Mouse (Mus musculus): ENCODE measurements around the gene Psmd6. TPM values are rescaled to one million over a fixed set of nuclear protein-coding genes. Genes with fewer than 3 reads are reported as not detected.

The Psmd6 gene
- polyA plus RNA-seq, 1 experiment from 2014 or later, result 165 TPM

- WGBS, result 84% methylated on average over 4 of the region's 4 CpGs
- H3K4me2 ChIP-seq, result no peak overlapping the region
- H3K9ac ChIP-seq, result no peak overlapping the region
- no peak overlapping the region for H3K27ac ChIP-seq (replicated peaks)
- no peak for ATAC-seq (ENCODE audit: extremely low read depth, insufficient number of reproducible peaks, low FRiP score, low TSS enrichment)
- H3K9me3 ChIP-seq, result no peaks in the 10 kb centered on the region
- peaks cover 35% of the 10 kb centered on the region for H3K36me3 ChIP-seq
- no peaks in the 10 kb centered on the region; the same call in 1 of the 2 replicates for H3K27me3 ChIP-seq (replicated peaks)
- peaks cover 23% of the 10 kb centered on the region for H3K4me1 ChIP-seq
- H3K4me3 ChIP-seq, result no peak overlapping the region
Measured at GRCm38 (mm10) chr14:14086711-14087263, 34.0 kb downstream of the Psmd6 start.

- Histone ChIP-seq H3K4me3 (no peak overlapping the region), H3K36me3 (peaks cover 6% of the 10 kb centered on the region; the same call in 1 of the 2 replicates), H3K27ac (replicated peaks) (no peak overlapping the region), H3K27me3 (replicated peaks) (no peaks in the 10 kb centered on the region), H3K9me3 (no peaks in the 10 kb centered on the region), H3K4me2 (no peak overlapping the region), H3K4me1 (peaks cover 20% of the 10 kb centered on the region), H3K9ac (no peak overlapping the region)
- 86% methylated on average over 8 of the region's 8 CpGs for WGBS
- no peak for ATAC-seq (ENCODE audit: extremely low read depth, insufficient number of reproducible peaks, low FRiP score, low TSS enrichment)
Measured at GRCm38 (mm10) chr14:14083811-14084210, 37.0 kb downstream of the Psmd6 start.

GRCm38 (mm10) chr14:14080604-14081194 is 40.1 kb downstream of the Psmd6 start:
- 87% methylated on average over 6 of the region's 6 CpGs for WGBS

GRCm38 (mm10) chr14:14071456-14071855 is 49.3 kb downstream of the Psmd6 start:
- Histone ChIP-seq H3K4me1 (peaks cover 40% of the 10 kb centered on the region), H3K4me2 (no peak overlapping the region), H3K9ac (no peak overlapping the region), H3K27me3 (replicated peaks) (no peaks in the 10 kb centered on the region), H3K4me3 (no peak overlapping the region), H3K9me3 (no peaks in the 10 kb centered on the region), H3K27ac (replicated peaks) (no peak overlapping the region), H3K36me3 (peaks cover 5% of the 10 kb centered on the region; the same call in 1 of the 2 replicates)
- ATAC-seq (ENCODE audit: extremely low read depth, insufficient number of reproducible peaks, low FRiP score, low TSS enrichment), result no peak
- 60% methylated on average over 4 of the region's 4 CpGs for WGBS

More at GRCm38 (mm10) chr14:14080604-14081194, 40.1 kb downstream of the Psmd6 start:
- Histone ChIP-seq H3K4me1 (no peaks in the 10 kb centered on the region), H3K36me3 (0 out of 2 replicates have a peak, but pooled peaks cover 2% of the 10 kb centered on the region), H3K4me2 (no peak overlapping the region), H3K4me3 (no peak overlapping the region), H3K27ac (replicated peaks) (no peak overlapping the region), H3K9ac (no peak overlapping the region), H3K9me3 (no peaks in the 10 kb centered on the region), H3K27me3 (replicated peaks) (no peaks in the 10 kb centered on the region)
- no peak for ATAC-seq (ENCODE audit: extremely low read depth, insufficient number of reproducible peaks, low FRiP score, low TSS enrichment)

- 40% methylated on average over 6 of the region's 6 CpGs for WGBS
- H3K9me3 ChIP-seq, result no peaks in the 10 kb centered on the region
- H3K36me3 ChIP-seq, result peaks cover 5% of the 10 kb centered on the region; the same call in 1 of the 2 replicates
- H3K27me3 ChIP-seq (replicated peaks), result no peaks in the 10 kb centered on the region
- H3K4me1 ChIP-seq, result peaks cover 40% of the 10 kb centered on the region
- no peak overlapping the region for H3K9ac ChIP-seq
- no peak overlapping the region for H3K4me2 ChIP-seq
- ATAC-seq (ENCODE audit: extremely low read depth, insufficient number of reproducible peaks, low FRiP score, low TSS enrichment), result no peak
- no peak overlapping the region for H3K4me3 ChIP-seq
- H3K27ac ChIP-seq (replicated peaks), result no peak overlapping the region
Measured at GRCm38 (mm10) chr14:14070541-14071315, 50.1 kb downstream of the Psmd6 start.

- ATAC-seq (ENCODE audit: extremely low read depth, insufficient number of reproducible peaks, low FRiP score, low TSS enrichment), result no peak
- 53% methylated on average over 3 of the region's 3 CpGs for WGBS
- Histone ChIP-seq H3K4me3 (no peak overlapping the region), H3K27me3 (replicated peaks) (no peaks in the 10 kb centered on the region), H3K27ac (replicated peaks) (peak overlapping the region; percentile 80), H3K4me1 (peaks cover 50% of the 10 kb centered on the region), H3K36me3 (no peaks in the 10 kb centered on the region), H3K4me2 (peak overlapping the region; percentile 66; the same call in 1 of the 2 replicates), H3K9me3 (no peaks in the 10 kb centered on the region), H3K9ac (no peak overlapping the region)
Measured at GRCm38 (mm10) chr14:14068553-14068952, 52.2 kb downstream of the Psmd6 start.

GRCm38 (mm10) chr14:14067648-14068472 is 52.9 kb downstream of the Psmd6 start:
- peak overlapping the region; percentile 80 for H3K27ac ChIP-seq (replicated peaks)
- peak; percentile 51; the same call in 1 of the 2 replicates for ATAC-seq (ENCODE audit: extremely low read depth, insufficient number of reproducible peaks, low FRiP score, low TSS enrichment)
- WGBS, result 12% methylated on average over 10 of the region's 10 CpGs
- H3K9me3 ChIP-seq, result no peaks in the 10 kb centered on the region
- peak overlapping the region; percentile 66 for H3K4me2 ChIP-seq
- H3K4me3 ChIP-seq, result peak overlapping the region; percentile 37
- peak overlapping the region; percentile 53 for H3K9ac ChIP-seq
- peaks cover 50% of the 10 kb centered on the region for H3K4me1 ChIP-seq
- no peaks in the 10 kb centered on the region for H3K27me3 ChIP-seq (replicated peaks)
- H3K36me3 ChIP-seq, result no peaks in the 10 kb centered on the region

GRCm38 (mm10) chr14:14066241-14066640 is 54.5 kb downstream of the Psmd6 start:
- ATAC-seq (ENCODE audit: extremely low read depth, insufficient number of reproducible peaks, low FRiP score, low TSS enrichment), result no peak
- no peaks in the 10 kb centered on the region for H3K36me3 ChIP-seq
- no peak overlapping the region for H3K9ac ChIP-seq
- H3K4me3 ChIP-seq, result no peak overlapping the region
- no peaks in the 10 kb centered on the region for H3K9me3 ChIP-seq
- WGBS, result 72% methylated on average over 6 of the region's 6 CpGs
- no peak overlapping the region for H3K27ac ChIP-seq (replicated peaks)
- no peak overlapping the region for H3K4me2 ChIP-seq
- H3K4me1 ChIP-seq, result peaks cover 44% of the 10 kb centered on the region
- H3K27me3 ChIP-seq (replicated peaks), result no peaks in the 10 kb centered on the region

- no peak for ATAC-seq (ENCODE audit: extremely low read depth, insufficient number of reproducible peaks, low FRiP score, low TSS enrichment)
- Histone ChIP-seq H3K27ac (replicated peaks) (no peak overlapping the region), H3K9ac (no peak overlapping the region), H3K9me3 (no peaks in the 10 kb centered on the region), H3K4me1 (peaks cover 34% of the 10 kb centered on the region), H3K4me2 (no peak overlapping the region), H3K36me3 (no peaks in the 10 kb centered on the region), H3K4me3 (no peak overlapping the region), H3K27me3 (replicated peaks) (no peaks in the 10 kb centered on the region)
- WGBS, result 66% methylated on average over 4 of the region's 4 CpGs
Measured at GRCm38 (mm10) chr14:14065142-14065498, 55.7 kb downstream of the Psmd6 start.

GRCm38 (mm10) chr14:14064486-14065141 is 56.2 kb downstream of the Psmd6 start:
- WGBS, result 40% methylated on average over 5 of the region's 5 CpGs
- H3K27ac ChIP-seq (replicated peaks), result no peak overlapping the region
- peaks cover 31% of the 10 kb centered on the region for H3K4me1 ChIP-seq
- H3K27me3 ChIP-seq (replicated peaks), result no peaks in the 10 kb centered on the region
- H3K4me2 ChIP-seq, result no peak overlapping the region
- no peak for ATAC-seq (ENCODE audit: extremely low read depth, insufficient number of reproducible peaks, low FRiP score, low TSS enrichment)
- 0 out of 2 replicates have a peak overlapping the region, but pooled peaks have one; percentile 15 for H3K9ac ChIP-seq
- no peaks in the 10 kb centered on the region for H3K9me3 ChIP-seq
- no peak overlapping the region for H3K4me3 ChIP-seq
- H3K36me3 ChIP-seq, result no peaks in the 10 kb centered on the region

All from heart, embryonic 13.5 days (tissue).